Mouse (Mus musculus) gastrocnemius, adult 8-10 months (tissue): Measurements from ENCODE around the gene Tnfrsf8. TPM values are rescaled to one million over a fixed set of nuclear protein-coding genes. Genes with fewer than 3 reads are reported as not detected.
"Not testable (repeated sequence)": the region's sequence is repeated elsewhere in the genome, so short reads cannot be mapped to it uniquely, and the experiment has no call there.

ENCODE experiments used
- DNase-seq, 2 experiments: peaks; one replicate each; pipeline ENCODE4 v3.0.0; 2022; ENCODE audit warnings: low spot score in 2 of 2
- total RNA-seq, 4 experiments: library from RNA; stranded (reverse); gene quantifications; 2 replicates each; pipeline ENCODE4 v1.2.4; 2022

Gene Tnfrsf8
- total RNA-seq, 4 experiments from 2014 or later: 0.09 to 0.11 TPM; not detected in 2

DNA sequence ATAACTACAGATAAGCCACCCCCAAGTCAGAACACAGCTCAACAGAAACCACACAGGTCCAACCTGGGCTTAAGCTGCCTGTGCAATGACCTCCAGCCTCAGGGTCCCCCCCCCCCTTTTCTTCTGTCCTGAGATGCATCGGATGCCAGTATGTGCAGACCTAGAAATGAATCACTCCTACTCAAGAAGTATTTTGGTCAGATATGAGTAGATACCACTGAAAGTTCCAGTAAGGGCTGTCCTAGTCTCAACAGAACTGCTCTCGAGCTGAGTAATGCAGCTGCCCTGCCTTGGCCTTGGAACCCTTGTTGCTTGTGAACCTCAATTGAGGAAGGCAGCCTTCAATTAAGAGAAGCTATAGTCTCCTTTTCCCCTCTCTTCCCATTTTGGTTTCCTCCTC lies 4.1 kb downstream of the Tnfrsf8 start:
- no peak for DNase-seq

- no peak for DNase-seq
These were observed 8.5 kb downstream of the Tnfrsf8 start for GRCm38 (mm10) chr4:145306422-145306821.

DNA sequence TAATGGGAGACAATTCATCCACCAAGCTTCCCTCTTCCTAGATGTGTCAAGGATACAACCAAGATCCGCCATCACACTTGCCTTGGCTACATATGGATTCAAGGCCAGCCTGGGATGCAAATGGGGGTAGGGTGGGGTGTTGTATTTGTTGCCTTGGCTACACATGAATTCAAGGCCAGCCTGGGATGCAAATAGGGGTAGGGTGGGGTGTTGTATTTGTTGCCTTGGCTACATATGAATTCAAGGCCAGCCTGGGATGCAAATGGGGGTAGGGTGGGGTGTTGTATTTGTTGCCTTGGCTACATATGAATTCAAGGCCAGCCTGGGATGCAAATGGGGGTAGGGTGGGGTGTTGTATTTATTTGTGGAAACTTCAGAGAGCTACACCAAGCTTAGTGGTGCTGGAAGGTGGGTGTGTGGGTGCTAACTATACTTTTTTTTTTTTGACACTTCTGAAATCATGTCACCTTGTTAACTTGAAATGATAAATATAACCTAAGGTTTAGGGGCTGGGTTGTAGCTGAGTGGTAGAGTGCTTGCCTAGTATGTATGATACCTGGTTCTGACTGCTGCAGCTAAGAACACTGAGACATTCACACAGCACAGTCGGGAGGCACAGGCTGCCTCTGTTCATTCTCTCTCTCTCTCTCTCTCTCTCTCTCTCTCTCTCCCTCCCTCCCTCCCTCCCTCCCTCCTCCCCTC lies 9.2 kb downstream of the Tnfrsf8 start:
- not testable (repeated sequence) for DNase-seq

GRCm38 (mm10) chr4:145304109-145304508 lies 10.9 kb downstream of the Tnfrsf8 start:
- DNase-seq: no peak

GRCm38 (mm10) chr4:145302106-145302505 lies 12.9 kb downstream of the Tnfrsf8 start:
- DNase-seq: no peak

GRCm38 (mm10) chr4:145300210-145300927 lies 14.6 kb downstream of the Tnfrsf8 start:
- DNase-seq: no peak

DNA sequence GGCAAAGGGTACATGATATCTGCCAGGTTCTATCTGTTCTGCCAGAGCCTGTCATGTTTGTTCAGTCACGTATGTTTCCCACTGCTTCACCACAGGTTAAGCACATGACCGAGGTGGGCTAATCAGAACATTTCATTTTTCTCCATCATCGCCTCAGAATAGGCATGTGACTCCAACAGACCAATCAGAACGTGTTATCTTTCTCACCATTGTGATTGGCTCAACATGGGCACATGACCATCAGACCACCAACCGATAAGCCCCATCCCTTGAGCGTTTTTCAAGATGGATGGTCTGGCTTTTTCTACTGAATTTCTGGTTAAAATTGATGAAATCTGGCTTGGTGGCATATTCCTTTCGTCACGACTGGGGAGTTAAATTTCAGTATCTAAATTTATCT lies 15.6 kb downstream of the Tnfrsf8 start:
- DNase-seq: no peak

DNA sequence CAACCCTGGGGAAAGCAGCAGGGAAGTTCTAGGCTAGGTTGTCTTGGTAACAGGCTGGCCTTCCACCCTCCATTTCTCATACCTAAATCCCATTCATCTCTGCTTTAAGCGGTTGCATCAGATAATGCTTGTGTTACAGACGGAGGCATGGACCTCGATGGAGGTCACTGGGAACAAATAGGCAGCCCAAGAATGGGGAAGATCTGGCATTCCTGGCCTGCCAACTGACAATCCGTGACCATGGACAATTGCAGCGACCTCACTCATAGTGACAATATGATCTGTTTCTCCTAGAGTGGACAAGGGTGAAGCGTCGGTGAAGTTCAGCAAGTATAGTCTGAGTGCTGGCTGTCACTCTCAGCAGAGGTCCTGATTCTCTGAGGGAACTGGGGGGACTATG lies 16.1 kb downstream of the Tnfrsf8 start:
- DNase-seq: no peak

DNA sequence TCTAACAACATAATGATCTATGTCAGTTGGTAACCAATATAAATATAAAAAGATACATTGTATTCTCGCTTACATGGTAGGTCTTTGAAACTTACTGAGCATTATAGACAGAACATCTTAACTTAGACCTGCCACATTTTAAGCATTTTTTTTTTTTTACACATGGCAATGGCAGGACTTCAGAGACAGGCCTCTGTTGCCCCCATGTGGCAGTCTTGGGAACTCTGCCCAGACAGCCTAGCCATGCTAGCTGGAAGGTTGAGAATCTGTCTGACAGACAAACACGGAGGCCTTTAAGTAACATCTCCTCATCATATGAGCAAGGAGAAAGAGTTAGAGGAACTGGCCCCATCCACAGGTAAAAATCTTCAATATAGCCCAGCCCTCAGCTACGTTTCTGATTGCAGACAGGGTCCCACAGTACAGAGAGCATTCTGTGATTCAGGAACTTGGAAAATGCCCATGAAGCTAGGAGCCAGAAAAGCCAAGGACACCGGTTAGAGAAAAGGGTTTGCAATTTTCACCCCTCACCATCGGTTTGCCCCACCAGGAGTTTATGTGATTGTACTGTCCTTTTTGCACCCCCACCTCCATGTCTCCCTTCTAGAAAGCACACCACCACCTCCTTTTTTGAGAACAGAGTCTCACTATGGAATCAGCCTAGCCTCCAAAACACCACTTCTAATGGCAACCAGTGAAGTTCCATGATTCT lies 19.2 kb downstream of the Tnfrsf8 start:
- DNase-seq: peak in 1 of 2 experiments; percentile 13

DNA sequence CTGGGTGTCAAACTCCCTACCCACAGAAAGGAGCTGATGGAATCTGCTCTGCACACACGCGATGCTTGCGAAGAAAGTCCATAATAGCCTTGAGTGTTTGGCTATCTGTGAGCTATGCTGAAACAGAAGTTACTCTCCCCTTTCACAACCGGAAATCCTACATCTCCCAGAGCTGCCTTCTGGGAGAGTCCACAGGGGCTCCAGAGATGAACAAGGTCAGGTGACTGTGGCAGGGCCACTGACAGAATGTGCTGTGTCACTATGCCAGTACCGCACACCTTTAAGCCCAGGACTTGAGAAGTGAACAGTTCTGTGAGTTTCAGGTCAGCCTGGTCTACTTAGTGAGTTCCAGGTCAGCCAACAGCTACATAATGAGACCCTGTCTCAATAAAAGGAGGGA lies 20.4 kb downstream of the Tnfrsf8 start:
- DNase-seq: no peak

DNA sequence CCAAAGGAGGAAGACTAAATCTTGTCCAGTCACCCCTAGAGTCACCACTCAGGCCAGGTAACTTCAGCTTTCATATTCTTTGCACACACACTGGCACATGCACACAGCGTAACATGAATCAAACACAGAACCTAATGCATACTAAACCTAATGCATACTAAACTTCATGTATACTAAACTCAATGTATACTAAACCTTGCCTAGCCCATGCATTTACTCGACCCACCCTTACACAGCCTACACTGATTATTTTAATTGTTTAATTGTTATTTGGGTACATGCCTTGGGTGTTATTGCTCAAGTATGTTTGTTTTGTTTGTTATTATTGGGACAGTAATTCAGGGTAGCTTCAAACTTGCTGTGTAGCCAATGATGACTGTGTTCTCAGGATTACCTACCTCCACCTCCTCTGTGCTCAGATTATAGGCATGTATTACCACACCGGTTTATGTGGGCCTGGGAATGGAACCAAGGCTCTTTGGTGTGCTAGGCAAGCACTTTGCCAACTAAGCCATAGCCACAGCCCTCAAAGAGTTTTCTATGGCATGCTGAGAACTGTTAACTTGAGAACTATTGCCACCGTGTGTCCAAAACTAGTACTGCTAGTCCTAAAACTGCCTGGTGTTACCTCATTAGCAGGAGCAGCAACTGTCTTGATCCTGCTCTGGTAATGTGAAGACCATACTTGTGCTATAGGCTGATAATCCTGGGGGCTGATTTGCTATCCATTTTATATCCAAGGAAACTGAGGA lies 28.4 kb downstream of the Tnfrsf8 start:
- peak; percentile 41 to 46 for DNase-seq

DNA sequence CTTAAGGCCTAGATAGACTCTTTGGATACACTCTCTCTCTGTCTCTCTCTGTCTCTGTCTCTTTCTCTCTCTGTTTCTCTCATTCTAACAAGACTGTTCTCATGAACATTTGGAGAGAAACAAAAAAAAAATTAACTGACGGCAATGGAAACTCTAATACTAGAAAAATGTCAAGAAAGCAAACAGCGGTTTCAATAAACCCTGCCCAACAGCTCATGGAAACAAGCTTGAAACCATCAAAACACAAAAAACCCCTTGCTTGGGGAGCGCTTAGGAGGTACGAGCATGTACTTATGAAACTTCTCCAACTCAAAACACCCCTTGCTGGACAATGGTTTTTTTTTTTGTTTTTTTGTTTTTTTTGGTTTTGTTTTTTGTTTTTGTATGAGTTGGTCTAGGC lies 30.3 kb downstream of the Tnfrsf8 start:
- DNase-seq: no peak

- DNase-seq: no peak
These were observed 31.5 kb downstream of the Tnfrsf8 start for GRCm38 (mm10) chr4:145283441-145283840.

GRCm38 (mm10) chr4:145280966-145281365 lies 34.0 kb downstream of the Tnfrsf8 start:
- DNase-seq: peak; percentile 22 to 26

DNA sequence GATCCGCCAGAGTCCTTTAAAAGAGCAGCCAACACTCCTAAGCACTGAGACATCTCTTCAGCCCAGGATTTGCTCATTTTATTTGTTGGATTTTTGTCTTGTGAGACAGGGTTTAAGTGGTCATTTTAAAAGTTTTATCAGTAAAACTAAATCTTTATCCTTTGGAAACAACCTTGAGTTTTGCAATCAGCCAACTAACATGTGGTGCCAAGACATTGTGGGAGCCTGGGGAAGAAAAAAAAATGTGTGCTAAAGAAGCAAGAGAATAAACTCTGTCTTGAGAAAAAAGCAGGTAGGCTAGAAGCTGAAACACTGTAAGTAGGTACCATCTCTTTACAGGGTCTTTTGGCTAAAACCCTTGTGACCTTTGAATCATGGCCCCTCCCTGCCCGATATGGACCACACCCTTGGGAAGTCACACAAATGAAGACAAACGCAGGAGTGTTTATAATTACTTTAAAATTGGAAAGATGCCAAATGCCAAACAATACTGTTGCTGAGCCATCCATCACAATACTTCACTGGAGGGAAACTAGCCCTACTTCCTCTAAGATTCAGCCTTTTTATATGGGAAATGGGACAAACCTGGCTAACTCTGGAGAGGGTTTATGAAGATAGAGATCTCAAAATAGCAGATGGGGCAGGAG lies 36.1 kb downstream of the Tnfrsf8 start:
- no peak for DNase-seq

- no peak for DNase-seq
These were observed 36.7 kb downstream of the Tnfrsf8 start for GRCm38 (mm10) chr4:145278231-145278630.

GRCm38 (mm10) chr4:145276368-145277249 lies 38.4 kb downstream of the Tnfrsf8 start:
- no peak for DNase-seq

DNA sequence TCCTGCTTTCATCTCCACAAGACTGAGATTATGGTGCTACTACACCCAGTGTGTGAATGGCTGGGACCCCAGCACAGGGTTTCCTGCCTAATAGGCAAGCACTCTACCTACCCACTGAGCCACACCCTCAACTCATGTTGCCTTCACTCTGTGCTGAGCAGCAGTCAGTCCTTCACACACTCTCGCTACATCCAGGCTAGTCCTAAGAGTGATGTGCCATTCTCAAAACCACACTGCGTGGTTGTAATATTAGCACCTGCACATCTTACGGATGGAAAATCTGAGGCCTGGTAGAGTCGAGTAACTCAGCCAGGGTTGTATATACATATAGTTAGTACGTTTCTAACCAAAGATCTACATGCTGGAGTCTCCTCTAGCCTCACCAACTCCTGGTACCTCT lies 40.1 kb downstream of the Tnfrsf8 start:
- no peak for DNase-seq

GRCm38 (mm10) chr4:145273923-145274322 lies 41.0 kb downstream of the Tnfrsf8 start:
- no peak for DNase-seq

DNA sequence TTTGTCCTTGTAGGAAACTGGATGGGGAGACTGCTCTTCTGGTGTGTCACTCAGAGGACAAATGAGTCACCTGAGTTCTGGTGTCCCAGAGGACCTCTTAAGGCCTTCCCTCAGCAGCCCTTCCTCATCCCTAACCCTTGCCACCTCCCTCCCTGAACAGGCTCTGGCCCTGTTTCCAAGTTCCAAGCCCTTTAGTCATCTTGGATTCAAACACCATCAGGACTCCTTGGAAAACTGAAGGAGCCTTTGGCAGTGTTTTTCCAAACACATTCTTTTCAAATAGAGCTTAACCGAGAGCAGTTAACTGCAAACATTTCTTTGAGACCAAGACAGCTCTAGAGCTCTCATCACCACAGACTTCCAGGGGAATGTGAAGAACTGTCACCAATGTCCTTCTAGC lies 42.2 kb downstream of the Tnfrsf8 start:
- DNase-seq: peak; percentile 32 to 39
